Comparison of ENCODE assay signal across 22 mouse cellular contexts in genomic region chr10:113615931-113616330, GRCm38 (mm10).
DNase-seq lines count a peak whose midpoint lies in the region; ATAC-seq and TF ChIP-seq lines count a peak whose summit lies in the region.
"Had no signal": no experiment of that assay in that cellular context is flagged by ENCODE, and none has a peak within 500 bp of the region (broad histone marks: within the 10 kb centered on the region; RNA-seq: fewer than 3 reads in every experiment).

No protein-coding gene starts in this region.

- WGBS in forebrain, postnatal 0 days: 72% methylated on average over 1 of the region's 1 CpGs
- 87% methylated on average over 1 of the region's 1 CpGs for WGBS in forebrain, embryonic 14.5 days

- H3K27me3 ChIP-seq in forebrain, postnatal 0 days (ENCODE audit: insufficient read depth, low read length): no peaks in the 10 kb centered on the region
- no peaks in the 10 kb centered on the region for H3K27me3 ChIP-seq in forebrain, embryonic 14.5 days (replicated peaks; ENCODE audit: control insufficient read depth, insufficient read depth, low read length)
- H3K27me3 ChIP-seq: CH12.LX had no signal

- no peak overlapping the region for H3K4me2 ChIP-seq in forebrain, postnatal 0 days (ENCODE audit: low read depth)
- H3K4me2 ChIP-seq in forebrain, embryonic 14.5 days (ENCODE audit: low read length): no peak overlapping the region

- no peaks in the 10 kb centered on the region for H3K4me1 ChIP-seq in forebrain, postnatal 0 days (ENCODE audit: insufficient read depth)
- no peaks in the 10 kb centered on the region for H3K4me1 ChIP-seq in forebrain, embryonic 14.5 days (ENCODE audit: control insufficient read depth, insufficient read depth, low read length)

- DNase-seq in forebrain, postnatal 0 days: no peak
- DNase-seq in forebrain, embryonic 14.5 days (ENCODE audit: low spot score): no peak
- no peak for DNase-seq in frontal cortex, postnatal 14 days (ENCODE audit: low spot score in 2 of 2)
- peak; percentile 12 for DNase-seq in brain, adult 2 months (ENCODE audit: low read depth, low spot score)
- DNase-seq: adrenal gland, adult 2 months; adrenal gland, adult 8-10 months; adrenal gland, postnatal 10 days; adrenal gland, postnatal 14 days; adrenal gland, postnatal 25 days; adrenal gland, postnatal 36 days; B cell, adult 2 months; cerebellum, adult 11 months; cerebellum, adult 11-12 months; cerebellum, adult 18-20 months; cerebellum, adult 2 months; cerebellum, adult 8-10 months had no signal

- no peak overlapping the region for H3K9ac ChIP-seq in forebrain, postnatal 0 days
- no peak overlapping the region for H3K9ac ChIP-seq in forebrain, embryonic 14.5 days (ENCODE audit: low read length)

- no peak overlapping the region for H3K4me3 ChIP-seq in forebrain, postnatal 0 days (ENCODE audit: low read depth, low read length)
- no peak overlapping the region for H3K4me3 ChIP-seq in forebrain, embryonic 14.5 days (ENCODE audit: low read depth, low read length)

- no peak for TF ChIP-seq CTCF in forebrain, postnatal 0 days (IDR thresholded peaks at IDR 0.05; ENCODE audit: low read depth)

- peak; percentile 73 for ATAC-seq in forebrain, postnatal 0 days
- no peak for ATAC-seq in forebrain, embryonic 14.5 days
- peak; percentile 52 for ATAC-seq in frontal cortex, adult (ENCODE audit: low TSS enrichment)
- ATAC-seq in CD4-positive, CD25-positive, alpha-beta regulatory T cell, adult 4 months: no peak
- ATAC-seq: activated CD4-positive, CD25-positive, alpha-beta regulatory T cell, adult 4 months; Patski had no signal

- no peaks in the 10 kb centered on the region for H3K9me3 ChIP-seq in forebrain, postnatal 0 days (ENCODE audit: low read length)
- no peaks in the 10 kb centered on the region for H3K9me3 ChIP-seq in forebrain, embryonic 14.5 days (replicated peaks; ENCODE audit: control insufficient read depth, low read length)
- H3K9me3 ChIP-seq: G1E had no signal

- no peak overlapping the region for H3K27ac ChIP-seq in forebrain, postnatal 0 days (ENCODE audit: low read depth, low read length)
- no peak overlapping the region for H3K27ac ChIP-seq in forebrain, embryonic 14.5 days (ENCODE audit: low read depth, low read length)

- H3K36me3 ChIP-seq in forebrain, postnatal 0 days (ENCODE audit: insufficient read depth): no peaks in the 10 kb centered on the region
- no peaks in the 10 kb centered on the region for H3K36me3 ChIP-seq in forebrain, embryonic 14.5 days (ENCODE audit: control insufficient read depth, insufficient read depth, low read length)
- H3K36me3 ChIP-seq: G1E had no signal

Comparison
In these comparisons a context has a peak if more than half of its experiments do, and no peak if none do; other contexts are left out.
1. ATAC-seq: peak in forebrain, postnatal 0 days (single experiment) and frontal cortex, adult (single experiment); none in forebrain, embryonic 14.5 days (single experiment) and CD4-positive, CD25-positive, alpha-beta regulatory T cell, adult 4 months (single experiment).